Mouse (Mus musculus): ENCODE results near the gene Tagap.

Gene Tagap

DNA sequence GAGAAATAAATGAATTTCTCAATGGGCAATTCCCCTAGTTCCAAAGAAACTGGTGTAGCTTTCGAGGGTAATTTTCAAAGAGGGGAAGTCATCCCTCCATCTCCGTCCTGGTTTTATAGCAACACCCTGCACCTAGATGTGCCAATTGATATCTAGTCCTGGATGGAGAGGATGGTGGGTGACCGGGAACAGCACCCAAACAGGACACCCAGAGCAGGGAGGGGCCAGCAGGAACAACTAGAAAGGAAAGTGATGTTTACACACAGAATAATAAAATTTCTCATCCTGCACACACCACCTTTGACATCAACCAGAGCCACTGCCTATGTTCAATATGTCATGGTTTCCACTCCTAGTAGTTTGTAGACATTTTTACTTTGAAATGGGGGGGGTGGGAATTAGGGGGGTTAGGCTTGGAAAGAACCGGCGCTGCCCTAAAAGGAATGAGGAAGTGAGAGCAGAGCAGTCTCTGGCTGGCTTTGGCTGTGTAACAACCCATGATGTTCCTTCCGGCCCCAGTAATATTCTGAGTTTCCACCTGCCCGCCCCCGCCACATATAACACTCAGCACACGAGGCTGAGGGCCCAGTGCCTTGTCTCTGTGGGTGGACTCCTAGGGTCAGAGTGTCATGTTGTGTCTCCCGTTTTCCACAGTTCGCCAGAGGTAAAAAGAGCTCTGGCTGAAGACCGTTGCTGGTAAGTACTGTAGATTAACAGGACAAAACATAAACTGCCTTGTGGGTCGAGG is at the start of gene Tagap:
Tagap (plus strand) TSS at position 588 of the 748 bp plus-strand sequence.
- DNase-seq (ENCODE audit: extremely low spot score, low spot score): no peak

DNA sequence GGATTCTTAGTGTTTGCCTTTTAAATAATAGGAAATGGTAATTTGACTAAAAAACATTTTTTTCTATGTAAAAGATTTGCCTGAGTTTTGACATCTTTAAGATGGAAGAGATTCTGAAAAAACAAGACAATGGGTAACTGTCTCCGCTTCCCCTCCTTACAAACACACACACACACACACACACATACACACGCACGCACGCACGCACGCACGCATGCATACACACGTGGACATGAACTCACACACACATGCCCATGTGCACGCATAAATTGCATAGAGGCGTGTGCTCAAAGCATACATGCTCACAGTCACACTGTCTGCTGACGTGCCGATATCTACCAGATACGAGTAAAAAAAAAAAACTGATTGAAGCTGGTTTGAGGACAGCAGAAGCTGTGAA is 49.3 kb upstream of the Tagap start:
- DNase-seq (ENCODE audit: extremely low spot score, low spot score): no peak

DNA sequence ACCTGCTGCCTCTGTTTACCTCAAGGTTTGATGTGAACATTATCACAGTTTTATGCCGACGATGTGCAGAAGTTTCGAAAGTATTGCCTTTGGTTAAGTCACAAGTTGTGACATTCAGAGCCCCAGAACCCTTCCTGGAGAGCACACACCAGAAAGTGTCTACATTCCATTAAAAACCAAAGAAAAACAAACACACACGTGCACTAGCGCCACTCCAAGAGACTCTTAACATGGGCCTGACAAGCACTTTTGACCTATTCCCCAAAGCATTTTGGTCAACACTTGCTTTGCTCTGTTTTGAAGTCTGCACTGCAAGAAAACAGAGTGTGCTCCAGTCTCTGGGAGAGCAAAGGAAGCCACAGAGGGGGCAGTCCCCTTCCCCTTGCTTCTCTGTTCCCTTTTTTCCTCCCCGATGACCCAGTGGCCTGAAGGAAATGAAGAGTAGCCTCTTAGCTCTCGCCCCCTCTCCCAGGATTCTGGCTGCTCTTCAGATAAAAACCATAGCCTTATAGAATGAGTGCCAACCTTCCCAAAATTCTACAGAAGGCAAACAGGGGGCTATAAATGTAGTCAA is 48.5 kb upstream of the Tagap start:
- DNase-seq (ENCODE audit: extremely low spot score, low spot score): no peak

DNA sequence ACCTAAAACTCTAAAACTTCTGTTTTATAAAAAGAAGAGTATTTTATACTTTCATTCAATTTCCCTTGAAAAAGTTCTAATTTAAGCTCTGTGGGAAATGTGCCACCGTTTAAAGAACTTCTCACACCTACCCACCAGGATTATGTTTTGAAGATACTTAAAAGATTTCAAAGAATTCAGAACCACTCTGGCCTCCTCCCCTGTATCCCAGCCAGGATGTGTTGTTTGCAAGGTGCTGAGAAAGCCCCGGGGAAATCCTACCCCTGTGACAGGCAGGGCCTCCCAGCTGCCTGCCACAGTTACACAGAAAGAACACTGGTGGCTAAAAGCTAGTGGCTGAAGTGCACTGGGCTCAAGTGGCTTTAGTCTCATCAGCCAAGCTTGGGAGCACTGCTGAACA is 47.9 kb upstream of the Tagap start:
- DNase-seq (ENCODE audit: extremely low spot score, low spot score): no peak

DNA sequence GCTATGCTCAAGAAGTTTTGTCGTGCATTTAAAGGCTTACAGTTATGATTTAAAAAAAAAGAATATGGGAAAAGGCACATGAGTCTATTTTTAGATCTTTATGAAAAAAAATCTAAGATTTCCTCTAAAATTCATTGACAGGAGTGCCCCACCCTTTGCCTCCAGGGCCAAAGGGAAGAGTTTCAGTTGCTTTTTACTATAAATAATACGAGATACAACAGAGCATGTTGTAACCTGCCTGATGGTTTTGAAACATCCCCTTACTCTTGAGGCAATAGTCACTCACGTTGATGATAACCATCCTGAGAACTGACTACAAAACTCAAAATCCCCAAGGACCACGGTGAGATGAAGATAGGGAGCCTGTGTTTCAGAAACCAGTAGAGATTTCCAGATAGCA is 46.3 kb upstream of the Tagap start:
- DNase-seq (ENCODE audit: extremely low spot score, low spot score): no peak

- DNase-seq (ENCODE audit: extremely low spot score, low spot score): no peak
These were observed 42.7 kb upstream of the Tagap start for GRCm38 (mm10) chr17:7883126-7883525.

DNA sequence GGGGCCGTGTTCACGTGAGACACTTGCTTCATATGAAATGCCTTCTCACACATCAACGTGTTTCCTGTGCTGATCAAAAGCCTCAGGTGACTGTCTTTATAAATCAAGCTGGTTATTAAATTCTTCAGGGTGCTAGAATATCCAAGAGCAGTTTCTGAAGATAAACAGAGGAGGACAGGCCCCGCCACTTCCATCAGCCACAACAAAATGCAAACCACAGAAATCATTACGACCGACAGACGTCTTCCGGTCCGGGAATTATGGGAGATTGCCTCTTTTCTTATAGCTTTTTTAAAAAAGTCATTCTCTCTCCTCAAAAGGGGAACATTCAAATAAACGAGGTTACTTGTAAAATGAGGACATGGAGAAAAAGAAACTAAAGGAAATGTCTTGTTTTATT is 41.2 kb upstream of the Tagap start:
- no peak for DNase-seq (ENCODE audit: extremely low spot score, low spot score)

- DNase-seq (ENCODE audit: extremely low spot score, low spot score): no peak
These were observed 38.6 kb upstream of the Tagap start for GRCm38 (mm10) chr17:7887071-7887815.

DNA sequence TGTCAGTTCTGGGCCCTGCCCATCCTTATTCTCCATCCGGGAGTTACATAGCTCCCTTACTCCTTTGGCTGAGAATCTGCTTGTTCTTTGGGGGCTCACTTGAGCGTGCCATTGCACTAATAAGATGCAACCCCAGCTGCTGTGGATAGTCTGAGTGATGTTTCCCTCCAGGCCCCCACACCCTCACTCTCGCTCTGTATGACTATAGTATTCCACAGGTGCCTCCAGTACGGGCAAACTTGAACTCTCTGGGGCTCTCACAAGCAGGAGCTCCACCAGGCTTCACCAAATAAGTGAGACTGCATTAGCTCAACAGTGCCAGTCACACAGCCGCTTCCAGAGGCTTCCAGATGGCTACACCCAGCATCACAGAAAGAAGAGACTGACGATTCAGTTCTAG is 37.5 kb upstream of the Tagap start:
- no peak for DNase-seq (ENCODE audit: extremely low spot score, low spot score)

DNA sequence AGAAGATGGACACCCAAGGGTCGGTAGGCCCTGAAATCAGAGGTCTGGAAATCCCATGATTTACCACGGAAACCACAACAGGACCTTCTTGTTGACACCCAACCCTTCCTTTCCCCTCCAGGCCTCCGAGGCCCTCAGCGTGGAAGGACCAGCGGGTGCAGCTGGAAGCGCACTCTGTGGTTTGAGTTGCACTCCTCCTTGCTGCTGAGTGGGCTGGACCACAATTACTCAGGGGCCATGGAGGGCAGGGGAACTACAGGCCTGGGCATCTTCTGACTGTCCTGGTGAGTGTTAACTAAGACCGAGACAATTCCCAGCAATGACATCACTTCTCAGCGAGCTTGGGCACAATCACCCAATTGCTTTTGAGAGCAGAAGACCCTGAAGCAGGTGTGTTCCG is 36.8 kb upstream of the Tagap start:
- no peak for DNase-seq (ENCODE audit: extremely low spot score, low spot score)

DNA sequence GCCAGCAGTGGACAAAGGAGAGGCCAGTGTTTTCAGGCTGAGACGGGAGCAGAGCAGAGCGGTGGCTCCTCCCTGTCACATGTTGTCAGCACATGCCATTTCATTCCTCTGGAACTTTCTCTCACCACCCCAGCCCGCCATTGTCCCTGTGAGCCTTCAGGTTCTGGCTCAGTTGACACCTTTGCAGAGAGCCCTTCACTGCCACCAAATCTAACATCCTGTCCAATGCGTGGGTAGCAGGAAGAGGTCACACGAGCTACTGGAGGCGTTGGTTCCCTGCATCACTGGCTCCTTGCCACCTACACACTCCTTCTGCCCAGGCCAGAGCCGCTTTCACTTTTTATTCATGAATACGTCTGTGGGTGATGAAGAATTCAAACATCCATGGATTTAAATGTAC is 33.1 kb upstream of the Tagap start:
- DNase-seq (ENCODE audit: extremely low spot score, low spot score): no peak

GRCm38 (mm10) chr17:7894094-7894493 is 31.7 kb upstream of the Tagap start:
- DNase-seq (ENCODE audit: extremely low spot score, low spot score): no peak

DNA sequence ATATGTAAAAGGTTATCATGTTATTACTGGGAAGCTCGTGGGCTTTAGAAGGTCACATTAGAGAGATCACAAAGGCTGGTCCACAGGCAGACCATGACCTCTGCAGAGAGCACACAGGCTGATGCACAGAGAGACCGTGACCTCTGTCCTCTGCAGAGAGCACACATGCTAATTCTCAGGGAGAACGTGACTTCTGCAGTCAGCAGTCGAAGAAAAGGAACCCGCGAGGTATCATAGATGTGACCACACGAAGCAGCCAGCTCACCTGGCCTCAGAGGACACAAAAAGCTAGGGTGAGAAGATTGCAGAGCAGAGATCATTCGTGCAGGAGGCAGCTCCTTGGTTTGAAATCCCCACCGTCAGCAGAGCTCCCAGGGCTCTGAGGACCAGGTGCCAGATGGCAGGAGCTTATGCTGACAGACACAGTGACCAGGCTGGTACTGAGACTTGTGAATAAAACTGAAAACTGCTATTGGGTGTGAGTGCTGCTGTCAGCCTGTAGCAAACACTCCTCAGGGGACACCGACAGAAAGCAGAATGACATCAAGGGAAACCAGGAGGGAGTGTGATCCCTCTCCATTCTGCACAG is 29.7 kb upstream of the Tagap start:
- no peak for DNase-seq (ENCODE audit: extremely low spot score, low spot score)

- no peak for DNase-seq (ENCODE audit: extremely low spot score, low spot score)
These were observed 28.7 kb upstream of the Tagap start for GRCm38 (mm10) chr17:7897120-7897519.

DNA sequence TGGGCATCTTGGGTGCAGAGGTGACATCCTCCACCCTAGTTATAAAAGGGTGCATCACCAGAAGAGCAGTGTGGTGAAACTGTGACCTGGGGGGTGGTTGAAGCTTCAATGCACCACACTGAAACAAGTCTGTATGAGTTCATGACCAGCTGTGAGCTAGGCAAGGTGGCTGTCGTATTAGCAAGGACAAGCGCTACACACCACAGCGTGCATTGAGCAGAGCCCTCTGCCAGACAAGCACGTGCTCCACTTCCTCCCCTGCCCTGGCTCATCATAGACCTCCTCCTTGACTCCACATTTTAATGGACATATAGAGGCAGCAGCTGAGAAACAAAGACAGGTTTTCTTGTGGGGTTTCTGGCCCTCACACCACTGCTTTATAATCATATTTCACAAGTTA is 28.0 kb upstream of the Tagap start:
- no peak for DNase-seq (ENCODE audit: extremely low spot score, low spot score)

GRCm38 (mm10) chr17:7899233-7899632 is 26.6 kb upstream of the Tagap start:
- no peak for DNase-seq (ENCODE audit: extremely low spot score, low spot score)

GRCm38 (mm10) chr17:7899961-7900360 is 25.8 kb upstream of the Tagap start:
- no peak for DNase-seq (ENCODE audit: extremely low spot score, low spot score)

GRCm38 (mm10) chr17:7901536-7901935 is 24.3 kb upstream of the Tagap start:
- DNase-seq (ENCODE audit: extremely low spot score, low spot score): no peak

DNA sequence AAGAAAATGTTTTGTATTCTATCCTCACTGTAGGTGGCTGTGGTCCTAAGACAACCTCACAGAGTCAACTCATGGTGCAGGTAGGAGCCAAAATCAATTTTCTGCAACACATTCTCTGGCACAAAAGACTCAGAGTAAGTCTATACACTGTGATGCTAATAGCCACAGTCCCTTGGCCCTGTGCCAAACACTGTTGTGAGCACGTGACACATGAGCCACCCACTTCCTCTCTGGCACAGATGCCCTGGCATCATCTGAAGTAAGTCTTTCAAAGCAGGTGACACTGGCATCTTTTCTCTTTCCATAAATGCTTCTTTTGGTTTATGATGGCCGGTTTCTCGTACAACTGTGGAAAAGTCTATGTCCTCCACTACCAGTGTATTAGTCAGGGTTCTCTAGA is 23.4 kb upstream of the Tagap start:
- DNase-seq (ENCODE audit: extremely low spot score, low spot score): no peak

DNA sequence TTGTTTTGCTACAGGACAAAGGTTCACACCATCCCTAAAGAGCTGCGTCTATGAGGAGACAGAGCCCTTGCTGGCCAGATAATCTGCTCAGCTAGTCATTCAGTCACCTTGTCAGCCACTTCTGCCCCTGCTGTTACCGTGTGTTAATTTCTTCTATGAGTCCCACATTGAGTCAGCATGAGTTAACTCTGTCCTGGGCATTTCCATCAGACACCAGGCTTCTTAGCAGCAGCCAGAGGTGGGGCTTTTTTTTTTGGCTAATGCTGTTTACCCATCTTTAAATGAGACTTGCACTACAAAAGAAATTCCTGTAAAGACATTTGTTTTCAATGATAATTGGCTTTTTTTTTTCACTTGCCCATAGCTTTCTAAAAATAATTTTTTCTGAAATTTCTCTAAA is 20.8 kb upstream of the Tagap start:
- DNase-seq (ENCODE audit: extremely low spot score, low spot score): no peak

GRCm38 (mm10) chr17:7905936-7906685 is 19.7 kb upstream of the Tagap start:
- no peak for DNase-seq (ENCODE audit: extremely low spot score, low spot score)

Measured in neural tube, embryonic 10.5 days (tissue).